Mouse (Mus musculus) liver, postnatal 0 days (tissue): ENCODE data around the gene Nmt1.

ENCODE experiments used
- CTCF ChIP-seq: sonication (generic); IDR thresholded peaks from 2 replicates; pipeline ENCODE4 v1.5.1; 2016; ENCODE audit warnings: antibody characterized with exemption, low read depth
- EP300 ChIP-seq: IDR thresholded peaks from 2 replicates; pipeline ENCODE4 v1.6.1; 2016; ENCODE audit warnings: antibody characterized with exemption, low read depth, mild to moderate bottlenecking

GRCm38 (mm10) chr11:103099352-103099940 is 71.5 kb downstream of the Nmt1 start:
- no peak for TF ChIP-seq CTCF
- no peak for TF ChIP-seq EP300
